Mouse (Mus musculus) bone marrow macrophage, adult 2 months (primary cell): ENCODE data around the gene Rere. TPM values are rescaled to one million over a fixed set of nuclear protein-coding genes. Genes with fewer than 3 reads are reported as not detected.

Source experiments
- H3K27ac ChIP-seq: 2 replicates; pipeline ENCODE4 v1.5.1; 2012; ENCODE audit warnings: low read depth, low read length; ENCODE audit not compliant: insufficient read depth
- H3K4me1 ChIP-seq: 2 replicates; pipeline ENCODE4 v1.6.1; 2012; ENCODE audit warnings: low read length; ENCODE audit not compliant: control insufficient read depth, insufficient read depth
- H3K4me3 ChIP-seq: 2 replicates; pipeline ENCODE4 v1.5.1; 2012; ENCODE audit warnings: mild to moderate bottlenecking, low read length, moderate library complexity; ENCODE audit not compliant: insufficient read depth
- CTCF ChIP-seq: IDR thresholded peaks from 2 replicates; pipeline ENCODE4 v1.5.1; 2012; ENCODE audit warnings: low read depth, mild to moderate bottlenecking, low read length, moderate library complexity
- POLR2A ChIP-seq: IDR thresholded peaks from 2 replicates; pipeline ENCODE4 v1.6.1; 2012; ENCODE audit warnings: mild to moderate bottlenecking, low read depth, low read length, borderline replicate concordance
- polyA plus RNA-seq: library from polyadenylated mRNA; stranded (reverse); fragments of >200 nt; gene quantifications from 2 replicates; pipeline ENCODE4 v1.2.4, GENCODE M21; 2012; ENCODE audit not compliant: missing spikeins, insufficient read depth, insufficient read length

The Rere gene
- polyA plus RNA-seq, 1 experiment, result 90.2 TPM

DNA sequence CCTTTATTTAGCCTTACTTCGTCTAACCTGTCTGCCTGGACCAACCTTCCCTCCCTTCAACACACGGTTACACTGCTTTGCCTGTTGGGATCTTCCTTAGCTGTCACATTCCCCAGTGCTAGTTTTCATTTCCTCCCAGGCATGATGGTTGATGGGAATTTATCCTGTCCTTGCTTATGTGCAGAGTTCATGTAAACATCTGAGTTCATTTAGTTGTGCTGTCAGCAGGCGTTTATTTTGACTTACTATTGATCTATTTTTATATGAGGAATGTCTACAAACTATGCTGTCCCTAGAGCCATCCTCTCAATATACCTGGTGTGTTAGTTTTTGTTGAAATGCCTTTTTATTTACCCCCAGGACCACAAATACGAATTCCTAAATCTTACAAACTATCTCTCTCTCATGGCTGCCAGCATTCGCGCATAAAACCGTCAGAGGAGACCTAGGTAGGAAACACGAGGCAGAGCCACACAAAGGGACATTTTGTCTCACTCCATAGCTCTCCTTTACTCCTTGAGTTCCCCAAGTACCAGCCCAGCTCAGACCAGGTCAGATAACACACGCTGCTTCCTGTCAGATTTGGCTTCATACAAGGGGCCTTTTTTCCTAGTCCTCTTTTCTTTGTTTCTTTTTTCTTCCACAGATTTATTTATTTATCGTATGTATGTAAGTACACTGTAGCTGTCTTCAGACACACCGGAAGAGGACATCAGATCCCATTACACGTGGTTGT, 173.3 kb downstream of the Rere start:
- TF ChIP-seq POLR2A (no peak), CTCF (no peak)
- no peak overlapping the region for H3K27ac ChIP-seq
- H3K4me3 ChIP-seq, result no peak overlapping the region
- H3K4me1 ChIP-seq, result peaks cover 21% of the 10 kb centered on the region

DNA sequence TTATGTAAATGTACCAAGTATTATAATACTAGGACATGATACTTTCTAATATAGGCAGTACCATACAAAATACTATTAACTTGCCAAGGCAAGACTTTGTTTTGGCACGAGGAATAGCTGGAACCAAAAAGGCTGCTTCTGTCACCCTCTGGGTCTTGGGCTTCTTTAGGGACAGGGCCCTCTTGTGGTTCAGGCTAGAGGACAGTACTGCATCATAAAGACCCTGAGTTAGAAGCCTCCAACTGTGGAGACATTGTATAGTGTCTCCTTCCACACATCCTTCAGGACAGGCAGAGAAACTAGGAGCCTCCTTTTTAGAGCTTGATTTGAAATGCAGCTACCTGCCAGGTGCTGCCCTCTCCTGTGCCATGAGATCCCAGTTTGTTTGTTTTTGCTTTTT, 174.3 kb downstream of the Rere start:
- Histone ChIP-seq H3K4me3 (no peak overlapping the region), H3K4me1 (peaks cover 14% of the 10 kb centered on the region), H3K27ac (no peak overlapping the region)
- TF ChIP-seq CTCF, result no peak
- TF ChIP-seq POLR2A, result no peak

DNA sequence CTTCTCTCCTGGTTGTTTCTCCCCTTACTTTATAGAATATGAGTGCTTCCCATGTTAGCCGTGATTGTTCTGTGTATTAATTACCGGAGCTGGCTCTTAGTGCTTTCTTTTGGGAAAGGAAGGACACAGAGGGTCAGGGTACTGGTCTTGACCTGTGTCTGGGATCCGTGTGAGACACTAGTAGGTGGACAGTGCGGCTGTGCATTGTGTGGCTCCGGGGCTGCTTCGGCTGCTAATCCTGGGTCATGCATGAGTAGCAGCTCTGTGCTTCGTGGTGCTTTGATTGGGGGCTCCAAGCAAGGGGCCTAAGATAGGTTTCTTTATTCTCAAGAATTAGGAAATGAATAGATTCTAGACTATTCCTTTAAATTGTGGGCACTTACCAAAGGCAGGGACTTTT, 175.0 kb downstream of the Rere start:
- H3K27ac ChIP-seq, result no peak overlapping the region
- no peak overlapping the region for H3K4me3 ChIP-seq
- peaks cover 12% of the 10 kb centered on the region for H3K4me1 ChIP-seq
- TF ChIP-seq POLR2A (no peak), CTCF (no peak)

DNA sequence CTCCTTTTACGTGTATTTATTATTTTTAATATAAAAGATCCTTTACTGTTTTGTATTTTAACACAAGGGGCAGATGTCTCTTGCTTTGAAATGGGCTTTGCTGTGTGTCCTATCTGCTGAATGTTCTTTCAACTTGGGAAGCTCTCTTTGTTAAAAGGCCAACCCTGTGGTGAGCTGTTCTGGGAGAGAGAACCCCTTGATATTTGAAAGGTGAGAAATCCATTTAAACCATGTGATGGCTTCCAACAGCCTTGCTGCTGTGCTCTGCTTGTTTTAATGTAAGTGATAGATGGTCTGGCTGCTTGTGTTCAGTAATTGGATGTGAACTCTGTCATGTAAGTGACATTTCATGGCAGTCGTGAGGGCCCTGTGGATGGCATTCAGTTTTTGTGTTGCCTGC, 175.4 kb downstream of the Rere start:
- Histone ChIP-seq H3K27ac (no peak overlapping the region), H3K4me1 (peaks cover 14% of the 10 kb centered on the region), H3K4me3 (no peak overlapping the region)
- no peak for TF ChIP-seq CTCF
- no peak for TF ChIP-seq POLR2A

DNA sequence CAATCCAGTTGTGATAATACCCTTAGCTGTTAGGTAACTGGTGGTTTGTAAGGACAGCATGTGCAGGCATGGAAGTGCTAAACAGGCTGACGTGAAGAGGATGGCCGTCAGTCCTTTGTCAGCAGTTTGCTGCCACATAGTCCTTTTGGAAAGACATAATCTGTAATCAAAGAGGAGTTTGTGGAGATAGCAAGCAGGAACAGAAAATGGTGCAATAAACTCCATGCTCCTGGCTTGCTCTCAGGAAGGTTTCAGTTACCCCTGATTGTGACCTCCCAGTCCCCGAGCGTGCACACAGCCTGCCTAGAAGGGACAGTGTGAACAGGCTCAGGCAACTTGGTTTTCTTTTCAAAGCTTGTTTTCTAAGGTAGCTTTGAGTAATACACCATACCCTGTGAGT, 175.9 kb downstream of the Rere start:
- H3K27ac ChIP-seq, result no peak overlapping the region
- H3K4me3 ChIP-seq, result no peak overlapping the region
- no peak for TF ChIP-seq CTCF
- no peak for TF ChIP-seq POLR2A
- H3K4me1 ChIP-seq, result peaks cover 16% of the 10 kb centered on the region

DNA sequence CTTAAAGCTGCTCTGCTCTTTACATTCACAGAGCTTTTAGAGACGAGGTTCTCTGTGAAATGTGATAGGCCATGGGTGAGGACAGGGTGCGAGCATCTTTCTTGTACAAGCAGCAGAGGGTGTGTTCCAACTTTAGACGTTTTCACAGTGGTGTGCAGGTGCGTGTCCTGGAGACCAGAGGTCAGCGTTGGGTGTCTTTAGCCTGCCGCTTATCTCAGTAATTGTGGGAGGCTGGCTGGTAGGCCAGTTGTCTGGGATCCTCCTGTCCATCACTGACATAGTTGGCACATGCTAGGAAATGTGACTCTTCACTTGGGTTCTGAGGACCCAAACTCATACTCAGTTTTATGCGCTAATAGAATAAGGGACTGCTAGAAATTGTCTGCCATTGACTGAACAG, 176.3 kb downstream of the Rere start:
- TF ChIP-seq POLR2A (no peak), CTCF (no peak)
- Histone ChIP-seq H3K4me3 (no peak overlapping the region), H3K27ac (no peak overlapping the region), H3K4me1 (peaks cover 18% of the 10 kb centered on the region)

DNA sequence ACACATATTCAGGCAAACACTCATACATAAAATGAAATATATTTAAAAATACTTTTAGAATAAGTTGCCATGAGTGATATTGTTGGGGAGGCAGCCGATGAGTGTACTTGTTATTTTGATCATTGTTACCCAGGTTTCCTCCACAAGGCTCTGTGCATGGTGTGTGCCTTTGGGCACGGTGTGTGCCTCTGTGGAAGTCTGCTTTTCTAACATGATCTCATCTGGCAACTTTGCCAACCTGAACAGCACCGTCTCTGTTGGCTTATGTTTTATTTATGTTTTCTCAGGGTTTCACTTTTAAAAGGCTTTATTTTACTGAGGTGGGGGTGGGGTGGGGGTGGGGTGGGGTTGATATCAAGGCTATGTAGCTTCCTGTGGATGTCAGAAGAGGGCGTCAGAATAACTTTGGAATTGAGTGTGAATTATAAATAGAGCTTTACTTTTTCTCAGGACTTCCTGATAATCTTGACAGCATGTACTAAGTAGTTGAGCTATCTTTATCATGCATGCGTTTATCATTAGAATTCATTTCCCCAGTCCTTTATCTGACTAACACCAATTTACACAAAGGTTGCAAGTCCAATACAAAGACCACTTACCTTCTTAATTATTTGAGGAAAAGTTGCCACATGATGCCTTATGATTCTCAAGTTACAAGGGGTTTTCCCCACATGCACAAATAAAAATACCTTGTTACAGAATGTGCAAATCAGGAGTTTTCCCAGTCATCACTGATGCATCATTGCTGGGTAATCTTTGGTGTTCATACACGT, 177.8 kb downstream of the Rere start:
- no peak overlapping the region for H3K4me3 ChIP-seq

DNA sequence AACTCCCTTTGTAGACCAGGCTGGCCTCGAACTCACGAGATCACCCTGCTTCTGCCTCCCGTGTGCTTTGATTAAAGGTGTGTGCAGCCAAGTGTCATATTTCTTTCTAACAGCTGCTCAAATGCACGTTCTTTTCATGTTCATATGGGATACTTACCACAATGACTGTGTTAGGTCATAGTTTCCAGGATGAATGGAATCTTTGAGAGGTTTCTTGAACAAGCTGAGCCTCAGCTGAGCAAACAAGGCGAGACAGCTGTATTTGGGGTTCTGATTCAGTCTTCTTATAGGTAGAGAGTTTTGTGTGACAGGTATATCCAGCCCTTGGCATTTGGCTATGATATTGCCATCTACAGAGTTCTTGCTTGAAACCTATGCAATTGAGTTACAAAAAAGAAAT, 179.0 kb downstream of the Rere start:
- Histone ChIP-seq H3K27ac (no peak overlapping the region), H3K4me3 (no peak overlapping the region), H3K4me1 (peaks cover 18% of the 10 kb centered on the region)
- TF ChIP-seq CTCF, result no peak
- no peak for TF ChIP-seq POLR2A

More for the DNA sequence above, 177.8 kb downstream of the Rere start:
- Histone ChIP-seq H3K27ac (no peak overlapping the region), H3K4me1 (peaks cover 18% of the 10 kb centered on the region)
- TF ChIP-seq POLR2A (no peak), CTCF (no peak)

DNA sequence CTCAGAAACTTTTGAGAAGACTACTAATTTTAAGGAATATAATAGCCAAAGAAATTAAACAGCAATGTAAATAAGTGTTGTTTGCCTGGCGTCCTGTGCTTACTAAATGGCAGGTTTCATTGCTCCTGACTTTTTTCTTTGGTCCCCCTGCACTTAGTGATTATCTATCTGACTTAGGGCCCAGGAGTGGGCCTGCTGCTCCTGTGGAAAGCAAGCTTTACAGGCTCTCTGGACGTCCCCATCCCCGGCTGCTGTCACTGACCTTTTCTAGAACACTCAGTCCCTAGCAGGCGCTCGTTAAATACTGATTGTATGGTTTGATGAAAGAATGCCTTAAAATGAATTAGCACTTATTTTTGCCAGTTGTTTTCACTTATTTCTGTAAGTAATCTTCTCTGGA, 179.6 kb downstream of the Rere start:
- H3K4me3 ChIP-seq, result no peak overlapping the region
- TF ChIP-seq POLR2A, result no peak
- no peak for TF ChIP-seq CTCF
- peaks cover 18% of the 10 kb centered on the region for H3K4me1 ChIP-seq
- no peak overlapping the region for H3K27ac ChIP-seq

DNA sequence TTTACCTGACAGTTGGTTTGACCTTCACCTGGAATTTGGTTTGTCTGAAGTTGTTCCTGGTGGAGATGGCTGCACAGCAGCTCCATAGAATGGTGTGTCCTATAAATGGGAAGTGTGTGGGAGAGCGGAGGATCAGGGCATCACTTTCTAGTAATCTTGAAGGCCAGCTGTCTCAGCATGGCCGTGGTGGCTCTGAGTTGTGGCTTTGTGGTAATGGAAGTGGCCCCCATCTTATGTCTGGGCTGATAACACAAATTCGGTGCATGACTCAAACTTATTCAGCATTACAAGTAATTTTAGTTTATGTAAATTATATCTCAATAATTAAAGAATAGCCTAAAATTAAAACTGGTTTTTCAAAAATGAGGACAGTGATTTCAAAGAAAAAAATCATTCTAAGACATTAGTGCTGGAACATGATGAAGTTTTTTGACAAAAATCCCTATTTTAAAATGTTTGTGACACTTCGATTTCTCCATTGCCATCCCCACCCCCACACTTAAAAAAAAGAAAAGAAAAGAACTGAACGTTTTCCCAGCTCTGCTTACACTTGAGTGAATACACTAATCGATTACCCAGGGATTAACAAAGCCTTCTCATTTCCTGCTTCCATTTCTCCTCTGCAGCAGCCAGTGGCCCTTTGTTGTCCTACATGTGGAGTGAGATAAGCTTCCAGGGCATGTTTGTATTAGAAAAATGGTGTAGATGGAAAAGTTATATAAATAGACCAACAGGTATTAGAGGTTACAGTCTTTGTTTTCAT, 180.2 kb downstream of the Rere start:
- TF ChIP-seq CTCF (no peak), POLR2A (no peak)
- Histone ChIP-seq H3K4me3 (no peak overlapping the region), H3K4me1 (peaks cover 18% of the 10 kb centered on the region), H3K27ac (no peak overlapping the region)
